Mouse (Mus musculus) gastrocnemius, postnatal 4 days (tissue): Measurements from ENCODE around the gene Orai3. TPM values are rescaled to one million over a fixed set of nuclear protein-coding genes. Genes with fewer than 3 reads are reported as not detected.
"Not testable (repeated sequence)": the region's sequence is repeated elsewhere in the genome, so short reads cannot be mapped to it uniquely, and the experiment has no call there.

Experiments
- DNase-seq, 2 experiments: peaks; one replicate each; pipeline ENCODE4 v3.0.0; 2021 to 2022; ENCODE audit warnings: low spot score in 2 of 2, mixed read lengths in 2 of 2
- total RNA-seq, 2 experiments: library from RNA; stranded (reverse); gene quantifications; 2 replicates each; pipeline ENCODE4 v1.2.3; 2021

Orai3 gene
- total RNA-seq, 2 experiments from 2014 or later: 12.3 to 13.9 TPM

- peak in 1 of 2 experiments; percentile 73 for DNase-seq
Measured at GRCm38 (mm10) chr7:127761026-127761425, 8.6 kb upstream of the Orai3 start.

GRCm38 (mm10) chr7:127763642-127764041 is 6.0 kb upstream of the Orai3 start:
- DNase-seq: no peak

- DNase-seq: no peak
Measured at GRCm38 (mm10) chr7:127765756-127766155, 3.9 kb upstream of the Orai3 start.

- DNase-seq: no peak
Measured at GRCm38 (mm10) chr7:127766851-127767609, 2.6 kb upstream of the Orai3 start.

- DNase-seq: no peak
Measured at GRCm38 (mm10) chr7:127767671-127768345, 1.8 kb upstream of the Orai3 start.

- no peak for DNase-seq
Measured at GRCm38 (mm10) chr7:127768346-127768996, 1.1 kb upstream of the Orai3 start.

- DNase-seq: peak; percentile 78 to 90
Measured at GRCm38 (mm10) chr7:127768997-127769593, 520 bp upstream of the Orai3 start.

GRCm38 (mm10) chr7:127770039-127770905 is 657 bp downstream of the Orai3 start:
- DNase-seq: no peak

GRCm38 (mm10) chr7:127771262-127771661 is 1.6 kb downstream of the Orai3 start:
- no peak for DNase-seq

GRCm38 (mm10) chr7:127772080-127772479 is 2.5 kb downstream of the Orai3 start:
- no peak for DNase-seq

- no peak for DNase-seq
Measured at GRCm38 (mm10) chr7:127772557-127772956, 2.9 kb downstream of the Orai3 start.

GRCm38 (mm10) chr7:127773664-127774384 is 4.2 kb downstream of the Orai3 start:
- peak in 1 of 2 experiments; percentile 68 for DNase-seq

- DNase-seq: not testable (repeated sequence)
Measured at GRCm38 (mm10) chr7:127775837-127776236, 6.2 kb downstream of the Orai3 start.

GRCm38 (mm10) chr7:127776426-127776825 is 6.8 kb downstream of the Orai3 start, which contains the start of gene Setd1a:
Setd1a (plus strand) TSS chr7:127776670.
- peak; percentile 77 to 90 for DNase-seq

GRCm38 (mm10) chr7:127776878-127777473 is 7.4 kb downstream of the Orai3 start:
- DNase-seq: peak; percentile 96 to 98

- peak; percentile 59 to 73 for DNase-seq
Measured at GRCm38 (mm10) chr7:127777474-127778266, 8.1 kb downstream of the Orai3 start.

- no peak for DNase-seq
Measured at GRCm38 (mm10) chr7:127778350-127778749, 8.7 kb downstream of the Orai3 start.

GRCm38 (mm10) chr7:127785308-127785707 is 15.7 kb downstream of the Orai3 start, which contains the start of gene Gm49388:
Gm49388 (plus strand) TSS chr7:127785608.
- no peak for DNase-seq
